Mouse (Mus musculus): ENCODE results near the gene Bcam. TPM values are rescaled to one million over a fixed set of nuclear protein-coding genes. Genes with fewer than 3 reads are reported as not detected.

Bcam gene
- polyA plus RNA-seq, 1 experiment from 2014 or later: 22.1 TPM

Other genes starting within 250 kb of the Bcam start
- 4.2 and 5.8 TPM in 2 replicates for gene Ppp1r37, start 207.9 kb downstream of the Bcam start, polyA plus RNA-seq (2014; fragmentation: Nextera tagmentation; extraction: Ambion mirVana)
- gene Zfp296, start 193.7 kb downstream of the Bcam start, polyA plus RNA-seq (2014; fragmentation: Nextera tagmentation; extraction: Ambion mirVana): 0.22 and 0.38 TPM in 2 replicates
- gene Gemin7, start 193.4 kb downstream of the Bcam start, polyA plus RNA-seq (2014; fragmentation: Nextera tagmentation; extraction: Ambion mirVana): 161 and 173 TPM in 2 replicates
- 49.8 and 50.5 TPM in 2 replicates for gene Clasrp, start 166.5 kb downstream of the Bcam start, polyA plus RNA-seq (2014; fragmentation: Nextera tagmentation; extraction: Ambion mirVana)
- 3.7 and 3.9 TPM in 2 replicates for gene Relb, start 141.6 kb downstream of the Bcam start, polyA plus RNA-seq (2014; fragmentation: Nextera tagmentation; extraction: Ambion mirVana)
- gene Clptm1, start 106.0 kb downstream of the Bcam start, polyA plus RNA-seq (2014; fragmentation: Nextera tagmentation; extraction: Ambion mirVana): 86.2 and 94.4 TPM in 2 replicates
- 0.33 TPM in 1 of 2 replicates, not detected in the other for gene Apoc2, start 93.1 kb downstream of the Bcam start, polyA plus RNA-seq (2014; fragmentation: Nextera tagmentation; extraction: Ambion mirVana)
- not detected in 2 replicates for gene Gm44805, start 89.6 kb downstream of the Bcam start, polyA plus RNA-seq (2014; fragmentation: Nextera tagmentation; extraction: Ambion mirVana)
- not detected in 2 replicates for gene Apoc4, start 89.5 kb downstream of the Bcam start, polyA plus RNA-seq (2014; fragmentation: Nextera tagmentation; extraction: Ambion mirVana)
- 3.0 and 3.4 TPM in 2 replicates for gene Apoc1, start 78.4 kb downstream of the Bcam start, polyA plus RNA-seq (2014; fragmentation: Nextera tagmentation; extraction: Ambion mirVana)
- 192 and 221 TPM in 2 replicates for gene Apoe, start 71.8 kb downstream of the Bcam start, polyA plus RNA-seq (2014; fragmentation: Nextera tagmentation; extraction: Ambion mirVana)
- 113 and 129 TPM in 2 replicates for gene Tomm40, start 55.6 kb downstream of the Bcam start, polyA plus RNA-seq (2014; fragmentation: Nextera tagmentation; extraction: Ambion mirVana)
- 52.5 and 60.3 TPM in 2 replicates for gene Nectin2, start 20.5 kb downstream of the Bcam start, polyA plus RNA-seq (2014; fragmentation: Nextera tagmentation; extraction: Ambion mirVana)
- gene Cblc, start 25.8 kb upstream of the Bcam start, polyA plus RNA-seq (2014; fragmentation: Nextera tagmentation; extraction: Ambion mirVana): 0.59 and 0.63 TPM in 2 replicates
- gene Bcl3, start 51.8 kb upstream of the Bcam start, polyA plus RNA-seq (2014; fragmentation: Nextera tagmentation; extraction: Ambion mirVana): 0.26 and 0.33 TPM in 2 replicates
- gene Gm19345, start 81.0 kb upstream of the Bcam start, polyA plus RNA-seq (2014; fragmentation: Nextera tagmentation; extraction: Ambion mirVana): 0.17 TPM in 1 of 2 replicates, not detected in the other
- gene Ceacam16, start 90.3 kb upstream of the Bcam start, polyA plus RNA-seq (2014; fragmentation: Nextera tagmentation; extraction: Ambion mirVana): not detected in 2 replicates
- not detected in 2 replicates for gene Ceacam19, start 116.9 kb upstream of the Bcam start, polyA plus RNA-seq (2014; fragmentation: Nextera tagmentation; extraction: Ambion mirVana)
- gene Pvr, start 150.1 kb upstream of the Bcam start, polyA plus RNA-seq (2014; fragmentation: Nextera tagmentation; extraction: Ambion mirVana): 2.8 and 3.1 TPM in 2 replicates
- gene Igsf23, start 179.7 kb upstream of the Bcam start, polyA plus RNA-seq (2014; fragmentation: Nextera tagmentation; extraction: Ambion mirVana): 0.15 TPM in 1 of 2 replicates, not detected in the other
- not detected in 2 replicates for gene Ceacam20, start 194.4 kb upstream of the Bcam start, polyA plus RNA-seq (2014; fragmentation: Nextera tagmentation; extraction: Ambion mirVana)
- not detected in 2 replicates for gene Nlrp9b, start 220.4 kb upstream of the Bcam start, polyA plus RNA-seq (2014; fragmentation: Nextera tagmentation; extraction: Ambion mirVana)